Mouse (Mus musculus) adrenal gland, postnatal 14 days (tissue): Measurements from ENCODE around the gene Dennd1b. TPM values are rescaled to one million over a fixed set of nuclear protein-coding genes. Genes with fewer than 3 reads are reported as not detected.
A peak's percentile ranks its signal among the peaks of the same experiment; 100 is the strongest.

Source experiments
- DNase-seq: peaks from one replicate; pipeline ENCODE4 v3.0.0; 2021; ENCODE audit warnings: mixed read lengths
- long read RNA-seq, 2 experiments: library from polyadenylated mRNA; stranded (forward); transcript quantifications; one replicate each; pipeline ENCODE4 v2.0.0; 2021
- total RNA-seq: library from RNA; stranded (reverse); gene quantifications from 2 replicates; pipeline ENCODE4 v1.2.3, GENCODE M21; 2021

Gene Dennd1b
- 19.3 and 23.7 TPM in 2 replicates for total RNA-seq
- long read RNA-seq, experiment 1, partial matches to known transcripts: 0 of 3 reads
- long read RNA-seq, experiment 1, other reads (novel, unspliced or antisense): 3 of 3 reads
- long read RNA-seq, experiment 2, partial matches to known transcripts: 0 of 2 reads
- long read RNA-seq, experiment 2, other reads (novel, unspliced or antisense): 2 of 2 reads

GRCm38 (mm10) chr1:138963161-138963867, at the start of gene Dennd1b:
Gene Dennd1b (plus strand): TSS chr1:138963435.
- peak; percentile 77 for DNase-seq

GRCm38 (mm10) chr1:138915596-138915995, 47.6 kb upstream of the Dennd1b start:
- DNase-seq: no peak

GRCm38 (mm10) chr1:138919601-138920000, 43.6 kb upstream of the Dennd1b start:
- DNase-seq: no peak

- DNase-seq: no peak
Observed at GRCm38 (mm10) chr1:138920082-138920481, 43.2 kb upstream of the Dennd1b start.

GRCm38 (mm10) chr1:138920799-138921198, 42.4 kb upstream of the Dennd1b start:
- DNase-seq: no peak

- DNase-seq: no peak
Observed at GRCm38 (mm10) chr1:138922886-138923285, 40.3 kb upstream of the Dennd1b start.

- no peak for DNase-seq
Observed at GRCm38 (mm10) chr1:138924282-138924681, 39.0 kb upstream of the Dennd1b start.

GRCm38 (mm10) chr1:138928671-138929483, 34.4 kb upstream of the Dennd1b start:
- DNase-seq: peak; percentile 63

GRCm38 (mm10) chr1:138929985-138930384, 33.2 kb upstream of the Dennd1b start:
- DNase-seq: no peak

GRCm38 (mm10) chr1:138930856-138931255, 32.4 kb upstream of the Dennd1b start:
- DNase-seq: no peak

GRCm38 (mm10) chr1:138936169-138936568, 27.1 kb upstream of the Dennd1b start:
- no peak for DNase-seq

- no peak for DNase-seq
Observed at GRCm38 (mm10) chr1:138937686-138938370, 25.4 kb upstream of the Dennd1b start.

- no peak for DNase-seq
Observed at GRCm38 (mm10) chr1:138939579-138940139, 23.6 kb upstream of the Dennd1b start.

GRCm38 (mm10) chr1:138940407-138940806, 22.8 kb upstream of the Dennd1b start:
- no peak for DNase-seq

GRCm38 (mm10) chr1:138952173-138952572, 11.1 kb upstream of the Dennd1b start:
- DNase-seq: no peak

- DNase-seq: no peak
Observed at GRCm38 (mm10) chr1:138954978-138955377, 8.3 kb upstream of the Dennd1b start.

- DNase-seq: no peak
Observed at GRCm38 (mm10) chr1:138955455-138955854, 7.8 kb upstream of the Dennd1b start.

GRCm38 (mm10) chr1:138956511-138956910, 6.7 kb upstream of the Dennd1b start:
- no peak for DNase-seq

GRCm38 (mm10) chr1:138957111-138957510, 6.1 kb upstream of the Dennd1b start:
- no peak for DNase-seq

GRCm38 (mm10) chr1:138958863-138959262, 4.4 kb upstream of the Dennd1b start:
- DNase-seq: no peak

- DNase-seq: peak; percentile 35
Observed at GRCm38 (mm10) chr1:138959903-138960483, 3.2 kb upstream of the Dennd1b start.
